Mouse (Mus musculus) bone marrow macrophage, adult 2 months (primary cell): ENCODE measurements at regions not wholly inside any gene's neighbourhood (a gene's known extent, or its start where the extent isn't known, plus 50 kb on each side); places are given as distances from the start of the nearest gene placed in this dataset.

Experiments used
- H3K27ac ChIP-seq: 2 replicates; pipeline ENCODE4 v1.5.1; 2012; ENCODE audit warnings: low read depth, low read length; ENCODE audit not compliant: insufficient read depth
- H3K4me1 ChIP-seq: 2 replicates; pipeline ENCODE4 v1.6.1; 2012; ENCODE audit warnings: low read length; ENCODE audit not compliant: control insufficient read depth, insufficient read depth
- H3K4me3 ChIP-seq: 2 replicates; pipeline ENCODE4 v1.5.1; 2012; ENCODE audit warnings: mild to moderate bottlenecking, low read length, moderate library complexity; ENCODE audit not compliant: insufficient read depth
- CTCF ChIP-seq: IDR thresholded peaks from 2 replicates; pipeline ENCODE4 v1.5.1; 2012; ENCODE audit warnings: low read depth, mild to moderate bottlenecking, low read length, moderate library complexity
- POLR2A ChIP-seq: IDR thresholded peaks from 2 replicates; pipeline ENCODE4 v1.6.1; 2012; ENCODE audit warnings: mild to moderate bottlenecking, low read depth, low read length, borderline replicate concordance

GRCm38 (mm10) chr12:77663180-77663579 is 425.3 kb downstream of the Fut8 start:
- Histone ChIP-seq H3K4me1 (no peaks in the 10 kb centered on the region), H3K4me3 (no peak overlapping the region), H3K27ac (no peak overlapping the region)
- TF ChIP-seq CTCF: no peak
- TF ChIP-seq POLR2A: no peak

DNA sequence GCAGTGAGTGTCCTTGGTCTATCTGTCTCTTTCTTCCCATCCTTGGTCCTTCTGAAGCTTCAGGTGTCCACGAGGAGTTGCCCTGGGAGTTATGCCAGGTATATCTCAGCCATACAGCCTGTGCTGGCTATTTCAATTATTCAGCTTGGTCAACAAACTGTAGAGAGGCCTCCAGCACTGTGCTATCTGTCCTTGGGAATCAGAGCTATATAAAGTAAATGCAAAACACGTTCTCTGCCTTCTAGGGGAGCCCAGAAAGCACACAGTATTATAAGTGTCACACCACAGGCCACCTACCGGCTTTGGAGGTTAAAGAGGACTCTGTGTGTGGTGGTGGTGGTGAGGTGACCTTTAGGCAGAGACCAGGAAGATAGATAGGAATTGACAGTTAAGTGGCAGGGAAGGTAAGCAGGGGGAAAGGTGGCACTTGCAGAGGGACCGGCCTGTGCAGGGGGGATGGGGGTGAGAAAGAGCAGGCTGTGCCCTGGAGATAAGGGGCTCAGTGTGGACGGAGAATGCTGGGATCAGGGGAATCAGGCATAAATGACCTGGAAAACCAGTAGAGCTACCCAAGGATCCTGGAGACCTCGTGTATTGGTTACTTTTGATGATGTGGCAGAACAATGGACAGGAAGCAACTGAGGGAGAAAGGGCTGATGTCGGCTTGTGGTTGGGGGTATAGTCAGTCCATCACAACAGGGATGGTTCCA is 425.9 kb downstream of the Fut8 start:
- no peak overlapping the region for H3K4me3 ChIP-seq
- TF ChIP-seq POLR2A (no peak), CTCF (no peak)
- no peaks in the 10 kb centered on the region for H3K4me1 ChIP-seq
- no peak overlapping the region for H3K27ac ChIP-seq

- Histone ChIP-seq H3K4me3 (no peak overlapping the region), H3K4me1 (no peaks in the 10 kb centered on the region), H3K27ac (no peak overlapping the region)
- TF ChIP-seq CTCF (no peak), POLR2A (no peak)
These were observed 428.5 kb downstream of the Fut8 start for GRCm38 (mm10) chr12:77666411-77666810.

DNA sequence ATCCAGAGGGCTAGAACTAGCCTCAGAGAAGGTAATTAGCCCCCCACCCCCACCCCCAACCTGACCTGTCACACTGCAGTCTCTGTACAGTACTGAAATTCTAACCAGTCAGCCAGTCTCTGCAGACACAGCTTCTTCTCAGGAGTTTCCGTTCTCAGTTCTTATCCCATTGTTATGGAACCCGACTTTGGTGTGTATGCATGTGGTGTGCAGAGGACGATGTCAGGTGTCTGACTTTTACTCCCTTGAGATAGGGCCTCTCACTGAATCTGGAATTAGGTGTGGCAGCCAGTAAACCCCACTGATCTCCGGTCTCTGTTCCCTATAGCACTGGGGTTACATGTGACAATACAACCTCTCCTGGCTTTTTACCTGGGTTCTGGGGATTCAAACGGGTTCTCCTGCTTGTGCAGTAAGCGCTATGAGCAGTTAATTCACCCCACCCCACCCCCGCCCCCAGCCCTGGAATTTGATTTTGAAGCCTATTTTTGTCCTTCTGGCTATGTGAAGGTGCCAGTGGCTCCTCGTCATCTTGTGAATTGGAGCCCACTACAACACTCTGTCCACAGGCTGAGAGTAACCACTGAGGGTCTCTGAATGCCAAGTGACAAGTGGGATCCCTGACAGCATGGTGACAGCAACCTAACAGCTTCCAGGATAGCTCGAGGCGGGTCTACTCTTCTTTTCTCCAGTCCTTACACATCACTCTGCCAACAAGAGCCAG is 429.4 kb downstream of the Fut8 start:
- TF ChIP-seq CTCF (no peak), POLR2A (no peak)
- H3K4me1 ChIP-seq: no peaks in the 10 kb centered on the region
- H3K4me3 ChIP-seq: no peak overlapping the region
- H3K27ac ChIP-seq: no peak overlapping the region

DNA sequence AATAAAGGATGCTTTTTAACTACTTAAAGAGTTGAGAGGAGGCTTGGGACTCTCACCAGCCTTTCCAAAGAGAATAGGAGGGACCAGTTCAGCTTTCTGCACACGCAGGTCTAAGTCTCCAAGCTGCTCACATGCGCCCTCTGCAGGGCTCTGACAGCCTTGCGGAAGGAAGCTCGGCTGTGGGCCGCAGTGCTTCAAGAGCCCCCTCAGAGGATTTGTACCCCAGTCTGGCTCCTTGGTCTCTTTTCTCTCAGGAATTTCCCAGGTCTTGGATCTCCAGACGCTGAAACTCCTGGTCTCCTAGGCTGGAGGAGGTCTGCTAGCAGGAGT is 429.9 kb downstream of the Fut8 start:
- H3K4me3 ChIP-seq: no peak overlapping the region
- no peaks in the 10 kb centered on the region for H3K4me1 ChIP-seq
- TF ChIP-seq CTCF: peak; percentile 56
- no peak for TF ChIP-seq POLR2A
- no peak overlapping the region for H3K27ac ChIP-seq

- H3K4me1 ChIP-seq: no peaks in the 10 kb centered on the region
- TF ChIP-seq POLR2A: no peak
- no peak for TF ChIP-seq CTCF
- H3K27ac ChIP-seq: no peak overlapping the region
- no peak overlapping the region for H3K4me3 ChIP-seq
These were observed 432.6 kb downstream of the Fut8 start for GRCm38 (mm10) chr12:77670531-77670930.

- H3K27ac ChIP-seq: no peak overlapping the region
- H3K4me1 ChIP-seq: no peaks in the 10 kb centered on the region
- H3K4me3 ChIP-seq: no peak overlapping the region
- TF ChIP-seq POLR2A (no peak), CTCF (no peak)
These were observed 436.4 kb downstream of the Fut8 start for GRCm38 (mm10) chr12:77674352-77674751.

DNA sequence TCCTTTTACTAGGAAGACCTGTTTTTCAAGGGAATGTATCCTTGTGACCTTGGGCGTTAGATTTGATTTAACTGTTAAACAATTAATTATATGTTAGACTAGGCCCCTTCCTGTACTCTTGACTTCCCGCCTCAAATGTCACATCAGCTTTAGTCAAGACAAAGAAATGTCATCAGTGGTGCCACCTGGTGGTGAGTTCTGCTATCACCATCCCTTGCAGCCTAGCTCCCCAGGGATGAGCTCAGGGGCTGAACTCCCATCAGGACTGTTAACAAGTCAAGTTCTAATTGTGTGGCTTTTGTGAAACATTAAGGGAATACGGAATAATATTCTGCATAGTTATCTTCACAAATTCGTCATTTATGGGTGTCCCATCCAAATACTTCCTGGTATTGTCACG is 436.8 kb downstream of the Fut8 start:
- Histone ChIP-seq H3K4me1 (no peaks in the 10 kb centered on the region), H3K4me3 (no peak overlapping the region), H3K27ac (no peak overlapping the region)
- TF ChIP-seq CTCF (no peak), POLR2A (no peak)

- Histone ChIP-seq H3K4me1 (no peaks in the 10 kb centered on the region), H3K4me3 (no peak overlapping the region), H3K27ac (no peak overlapping the region)
- TF ChIP-seq CTCF (no peak), POLR2A (no peak)
These were observed 440.1 kb downstream of the Fut8 start for GRCm38 (mm10) chr12:77678040-77678439.

- Histone ChIP-seq H3K4me1 (no peaks in the 10 kb centered on the region), H3K4me3 (no peak overlapping the region), H3K27ac (no peak overlapping the region)
- TF ChIP-seq POLR2A (no peak), CTCF (no peak)
These were observed 456.2 kb downstream of the Fut8 start for GRCm38 (mm10) chr12:77694101-77694500.
